Comparison of ENCODE assay signal across 14 mouse cellular contexts in genomic region chr9:114541279-114541741, GRCm38 (mm10). TPM values are rescaled to one million over a fixed set of nuclear protein-coding genes. Genes with fewer than 3 reads are reported as not detected.
DNase-seq lines count a peak whose midpoint lies in the region; ATAC-seq and TF ChIP-seq lines count a peak whose summit lies in the region.
"Had no signal": no experiment of that assay in that cellular context is flagged by ENCODE, and none has a peak within 500 bp of the region (broad histone marks: within the 10 kb centered on the region; RNA-seq: fewer than 3 reads in every experiment).

No protein-coding gene starts in this region.

- no peak overlapping the region for H3ac ChIP-seq in myocyte (ENCODE audit: control insufficient read depth, insufficient read length)

- H3K9ac ChIP-seq in midbrain, embryonic 15.5 days, result no peak overlapping the region
- H3K9ac ChIP-seq in embryonic facial prominence, embryonic 14.5 days (ENCODE audit: low read depth, low read length), result no peak overlapping the region
- H3K9ac ChIP-seq: hindbrain, embryonic 15.5 days; neural tube, embryonic 12.5 days had no signal

- no peak overlapping the region for H3K4me3 ChIP-seq in midbrain, embryonic 10.5 days
- no peak overlapping the region for H3K4me3 ChIP-seq in midbrain, embryonic 15.5 days
- no peak overlapping the region for H3K4me3 ChIP-seq in embryonic facial prominence, embryonic 14.5 days (ENCODE audit: low read depth, low read length)
- H3K4me3 ChIP-seq in myocyte, result no peak overlapping the region
- H3K4me3 ChIP-seq: erythroblast, embryonic 14.5 days; hindbrain, embryonic 15.5 days; layer of hippocampus, adult 2 months; neural tube, embryonic 12.5 days had no signal

- peaks cover 6% of the 10 kb centered on the region; the same call in 1 of the 2 replicates for H3K36me3 ChIP-seq in midbrain, embryonic 10.5 days
- no peaks in the 10 kb centered on the region for H3K36me3 ChIP-seq in midbrain, embryonic 15.5 days (replicated peaks)
- H3K36me3 ChIP-seq in embryonic facial prominence, embryonic 14.5 days (ENCODE audit: control insufficient read depth, insufficient read depth, low read length), result no peaks in the 10 kb centered on the region
- no peaks in the 10 kb centered on the region for H3K36me3 ChIP-seq in myocyte (ENCODE audit: control insufficient read depth, insufficient read depth)
- H3K36me3 ChIP-seq: hindbrain, embryonic 15.5 days; neural tube, embryonic 12.5 days had no signal

- intact Hi-C loops in heart, postnatal 36 days (cut with DNase I), result no loop called here

- no peaks in the 10 kb centered on the region for H3K27me3 ChIP-seq in midbrain, embryonic 10.5 days (ENCODE audit: low read depth, poor library complexity, severe bottlenecking)
- H3K27me3 ChIP-seq in midbrain, embryonic 15.5 days (replicated peaks), result no peaks in the 10 kb centered on the region
- H3K27me3 ChIP-seq in embryonic facial prominence, embryonic 14.5 days (replicated peaks; ENCODE audit: control insufficient read depth, insufficient read depth, low read length), result no peaks in the 10 kb centered on the region
- no peaks in the 10 kb centered on the region for H3K27me3 ChIP-seq in myocyte (ENCODE audit: control insufficient read depth, insufficient read depth, insufficient read length)
- H3K27me3 ChIP-seq: hindbrain, embryonic 15.5 days; neural tube, embryonic 12.5 days had no signal

- no peaks in the 10 kb centered on the region for H3K79me2 ChIP-seq in myocyte (ENCODE audit: control insufficient read depth, insufficient read depth)

- no peaks in the 10 kb centered on the region for H3K9me3 ChIP-seq in midbrain, embryonic 10.5 days (replicated peaks)
- H3K9me3 ChIP-seq in midbrain, embryonic 15.5 days, result no peaks in the 10 kb centered on the region
- no peaks in the 10 kb centered on the region for H3K9me3 ChIP-seq in embryonic facial prominence, embryonic 14.5 days (ENCODE audit: control insufficient read depth, low read length)
- H3K9me3 ChIP-seq: hindbrain, embryonic 15.5 days; neural tube, embryonic 12.5 days had no signal

- peak overlapping the region; percentile 52 for H3K27ac ChIP-seq in midbrain, embryonic 10.5 days (replicated peaks)
- H3K27ac ChIP-seq in midbrain, embryonic 15.5 days, result no peak overlapping the region
- H3K27ac ChIP-seq in embryonic facial prominence, embryonic 14.5 days (replicated peaks; ENCODE audit: low read depth, low read length), result no peak overlapping the region
- H3K27ac ChIP-seq: hindbrain, embryonic 15.5 days; layer of hippocampus, adult 2 months; neural tube, embryonic 12.5 days had no signal

- peak; percentile 22 for DNase-seq in midbrain, embryonic 10.5 days (ENCODE audit: low spot score)
- peak; percentile 41 for DNase-seq in embryonic facial prominence, embryonic 14.5 days (ENCODE audit: low spot score)
- DNase-seq in heart, postnatal 36 days, result peak; percentile 27 to 29
- DNase-seq in layer of hippocampus, postnatal 25 days (ENCODE audit: extremely low spot score in 1 of 2, low spot score in 1 of 2), result no peak
- no peak for DNase-seq in frontal cortex, postnatal 25 days (ENCODE audit: low spot score in 2 of 2)
- no peak for DNase-seq in lung, postnatal 14 days
- DNase-seq: lung, postnatal 36 days had no signal

- no peak for TF ChIP-seq POLR2A in myocyte (IDR thresholded peaks at IDR 0.05; ENCODE audit: insufficient read length, low read depth)

- H3K4me1 ChIP-seq in midbrain, embryonic 10.5 days, result peaks cover 83% of the 10 kb centered on the region
- no peaks in the 10 kb centered on the region for H3K4me1 ChIP-seq in midbrain, embryonic 15.5 days
- H3K4me1 ChIP-seq in embryonic facial prominence, embryonic 14.5 days (ENCODE audit: control insufficient read depth, insufficient read depth, low read length), result peaks cover 12% of the 10 kb centered on the region

- no peak for ATAC-seq in midbrain, embryonic 15.5 days (replicated peaks)
- 0 out of 2 replicates have a peak, but pooled peaks have one; percentile 37 for ATAC-seq in embryonic facial prominence, embryonic 14.5 days (ENCODE audit: low read depth)

- 23% methylated on average over 1 of the region's 1 CpGs for WGBS in midbrain, embryonic 10.5 days
- WGBS in midbrain, embryonic 15.5 days, result 32% methylated on average over 1 of the region's 1 CpGs
- WGBS in embryonic facial prominence, embryonic 14.5 days, result 63% methylated on average over 1 of the region's 1 CpGs

- H3K4me2 ChIP-seq in midbrain, embryonic 15.5 days, result no peak overlapping the region
- H3K4me2 ChIP-seq in embryonic facial prominence, embryonic 14.5 days (ENCODE audit: low read depth, low read length), result no peak overlapping the region
- H3K4me2 ChIP-seq in myocyte (ENCODE audit: low read depth), result no peak overlapping the region
- H3K4me2 ChIP-seq: hindbrain, embryonic 15.5 days; neural tube, embryonic 12.5 days had no signal

TF ChIP-seq in myocyte, 11 proteins besides CTCF, POLR2A, EP300 and RAD21:
- TF ChIP-seq MYOD1 (IDR thresholded peaks at IDR 0.05; ENCODE audit: control insufficient read depth in 1 of 3, insufficient read length in 2 of 3, low read depth in 2 of 3) (peak in 2 of 3 experiments; percentile 90 to 91), CEBPB (IDR thresholded peaks at IDR 0.05; ENCODE audit: insufficient read depth, poor library complexity, severe bottlenecking) (no peak), MYOG (IDR thresholded peaks at IDR 0.05; ENCODE audit: control insufficient read depth in 1 of 3, insufficient read depth in 1 of 3, insufficient read length in 2 of 3, low read depth in 2 of 3) (peak in 2 of 3 experiments; percentile 86 to 91), TCF12 (IDR thresholded peaks at IDR 0.05; ENCODE audit: insufficient read depth, poor library complexity, severe bottlenecking) (peak; percentile 40), POLR2AphosphoS2 (IDR thresholded peaks at IDR 0.05; ENCODE audit: insufficient read length, low read depth) (no peak)

RNA-seq across cellular contexts. Expression of gene Trim71, which starts 22.9 kb away (rescaled TPM):
- polyA plus RNA-seq in midbrain, embryonic 10.5 days (2016; fragmentation: Nextera tagmentation; extraction: Ambion mirVana), result 4.3 and 6.8 TPM in 2 replicates
- polyA plus RNA-seq in midbrain, embryonic 15.5 days (2015; fragmentation: Nextera tagmentation; extraction: Ambion mirVana), result 0.15 and 0.17 TPM in 2 replicates
- polyA plus RNA-seq in embryonic facial prominence, embryonic 14.5 days (2014; fragmentation: Nextera tagmentation; extraction: Ambion mirVana), result 0.06 and 0.13 TPM in 2 replicates
- not detected for total RNA-seq in heart, postnatal 36 days (2021)
- 0.01 TPM for polyA plus RNA-seq in myocyte (2012; fragmentation: generic; extraction: Trizol)
- 1 to 10 TPM in 1 of 2 experiments, under 1 TPM in 1; 0.91 to 1.2 TPM for total RNA-seq in layer of hippocampus, postnatal 25 days (2021)
- polyA plus RNA-seq: erythroblast, embryonic 14.5 days; small intestine, adult 2 months had no signal

RNA-seq across cellular contexts. Expression of gene C130032M10Rik, which starts 25.8 kb away (rescaled TPM):
- polyA plus RNA-seq in midbrain, embryonic 10.5 days (2016; fragmentation: Nextera tagmentation; extraction: Ambion mirVana), result 0.91 and 0.98 TPM in 2 replicates
- polyA plus RNA-seq in midbrain, embryonic 15.5 days (2015; fragmentation: Nextera tagmentation; extraction: Ambion mirVana), result not detected in 2 replicates
- 1.3 and 1.4 TPM in 2 replicates for polyA plus RNA-seq in embryonic facial prominence, embryonic 14.5 days (2014; fragmentation: Nextera tagmentation; extraction: Ambion mirVana)
- total RNA-seq in heart, postnatal 36 days (2021), result not detected
- 0.06 TPM for polyA plus RNA-seq in myocyte (2012; fragmentation: generic; extraction: Trizol)
- total RNA-seq in layer of hippocampus, postnatal 25 days (2021), result not detected
- total RNA-seq: layer of hippocampus, adult 2 months had no signal
- polyA plus RNA-seq: erythroblast, embryonic 14.5 days; hindbrain, embryonic 15.5 days; small intestine, adult 2 months had no signal

RNA-seq across cellular contexts. Expression of gene Ccr4, which starts 36.6 kb away (rescaled TPM):
- polyA plus RNA-seq in midbrain, embryonic 10.5 days (2016; fragmentation: Nextera tagmentation; extraction: Ambion mirVana), result not detected in 2 replicates
- not detected in 2 replicates for polyA plus RNA-seq in midbrain, embryonic 15.5 days (2015; fragmentation: Nextera tagmentation; extraction: Ambion mirVana)
- polyA plus RNA-seq in embryonic facial prominence, embryonic 14.5 days (2014; fragmentation: Nextera tagmentation; extraction: Ambion mirVana), result 0.75 and 1.1 TPM in 2 replicates
- total RNA-seq in heart, postnatal 36 days (2021), result not detected
- polyA plus RNA-seq in myocyte (2012; fragmentation: generic; extraction: Trizol), result not detected
- total RNA-seq in layer of hippocampus, postnatal 25 days (2021), result not detected
- total RNA-seq: layer of hippocampus, adult 2 months had no signal
- polyA plus RNA-seq: erythroblast, embryonic 14.5 days; hindbrain, embryonic 15.5 days; neural tube, embryonic 12.5 days had no signal

Comparison
In these comparisons a context has a peak if more than half of its experiments do, and no peak if none do; other contexts are left out.
1. DNase-seq: peak in midbrain, embryonic 10.5 days (single experiment), embryonic facial prominence, embryonic 14.5 days (single experiment) and heart, postnatal 36 days (2 of 2); none in layer of hippocampus, postnatal 25 days (0 of 2), frontal cortex, postnatal 25 days (0 of 2) and lung, postnatal 14 days (single experiment).